Mouse (Mus musculus) gastrocnemius, postnatal 14 days (tissue): ENCODE results near the gene Tmem88. TPM values are rescaled to one million over a fixed set of nuclear protein-coding genes. Genes with fewer than 3 reads are reported as not detected.
A peak's percentile ranks its signal among the peaks of the same experiment; 100 is the strongest.

ENCODE experiments used
- DNase-seq: peaks from one replicate; pipeline ENCODE4 v3.0.0; 2021; ENCODE audit warnings: mixed read lengths
- intact Hi-C: fragments of 180-260 bp; cut with DNase I; formaldehyde crosslinking; loops from one replicate; pipeline ENCODE4 v1.15.1; 2025; ENCODE audit warnings: low total_unique reads
- total RNA-seq, 2 experiments: library from RNA; stranded (reverse); gene quantifications; 2 replicates each; pipeline ENCODE4 v1.2.3; 2021

Tmem88 gene
- total RNA-seq, 2 experiments from 2014 or later, result 12.8 to 15.2 TPM

GRCm38 (mm10) chr11:69369215-69369989, 28.6 kb downstream of the Tmem88 start, which contains the start of gene Chd3:
Chd3 (minus strand) TSS chr11:69369406.
- DNase-seq, result no peak
- intact Hi-C loops, result no loop called here

DNA sequence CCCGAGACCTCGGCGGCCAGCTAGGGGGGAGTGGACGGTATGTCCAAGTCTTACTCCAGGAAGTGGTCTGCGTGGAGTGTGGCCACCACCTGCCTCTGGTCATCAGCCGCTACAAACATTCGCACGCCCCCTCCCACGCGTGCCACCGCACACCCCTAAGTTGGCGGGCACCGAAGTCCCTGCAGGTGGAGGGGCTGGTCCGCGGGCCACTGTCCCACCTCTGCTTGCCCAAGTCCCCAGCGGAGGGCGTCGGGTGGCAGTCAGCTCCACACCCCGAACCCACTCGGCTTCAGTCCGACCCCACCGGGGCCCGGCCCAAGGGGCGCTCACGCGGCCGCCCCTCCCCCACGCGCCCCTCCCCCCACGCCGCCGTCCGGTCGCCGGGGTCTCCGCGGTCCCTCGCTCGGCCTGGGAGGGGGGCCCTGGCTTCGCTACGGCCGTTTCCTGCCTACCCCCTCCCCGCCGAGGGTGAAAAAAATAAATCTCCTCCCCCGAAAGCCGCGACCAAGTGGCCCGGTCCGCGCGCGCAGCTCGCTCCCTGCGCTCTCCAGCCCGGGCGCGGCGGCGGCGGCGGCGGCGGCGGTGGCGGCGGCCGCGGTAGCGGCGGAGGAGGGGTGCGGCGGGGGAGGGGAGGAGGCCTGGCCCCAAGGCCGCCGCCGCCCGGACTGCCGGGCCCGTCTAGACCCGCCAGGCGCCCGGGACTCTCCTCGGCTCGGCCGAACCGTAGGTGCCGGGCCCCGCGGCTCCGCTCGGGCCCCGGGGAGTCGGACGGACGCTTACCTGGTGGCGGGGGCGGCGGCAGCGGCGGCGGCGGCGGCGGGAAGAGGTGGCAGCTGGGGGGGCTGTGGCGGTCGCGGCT, 29.4 kb downstream of the Tmem88 start:
- intact Hi-C loops, result no loop called here
- peak; percentile 52 for DNase-seq

- DNase-seq, result no peak
- intact Hi-C loops, result no loop called here
These were observed 30.2 kb downstream of the Tmem88 start for GRCm38 (mm10) chr11:69367616-69368355.

DNA sequence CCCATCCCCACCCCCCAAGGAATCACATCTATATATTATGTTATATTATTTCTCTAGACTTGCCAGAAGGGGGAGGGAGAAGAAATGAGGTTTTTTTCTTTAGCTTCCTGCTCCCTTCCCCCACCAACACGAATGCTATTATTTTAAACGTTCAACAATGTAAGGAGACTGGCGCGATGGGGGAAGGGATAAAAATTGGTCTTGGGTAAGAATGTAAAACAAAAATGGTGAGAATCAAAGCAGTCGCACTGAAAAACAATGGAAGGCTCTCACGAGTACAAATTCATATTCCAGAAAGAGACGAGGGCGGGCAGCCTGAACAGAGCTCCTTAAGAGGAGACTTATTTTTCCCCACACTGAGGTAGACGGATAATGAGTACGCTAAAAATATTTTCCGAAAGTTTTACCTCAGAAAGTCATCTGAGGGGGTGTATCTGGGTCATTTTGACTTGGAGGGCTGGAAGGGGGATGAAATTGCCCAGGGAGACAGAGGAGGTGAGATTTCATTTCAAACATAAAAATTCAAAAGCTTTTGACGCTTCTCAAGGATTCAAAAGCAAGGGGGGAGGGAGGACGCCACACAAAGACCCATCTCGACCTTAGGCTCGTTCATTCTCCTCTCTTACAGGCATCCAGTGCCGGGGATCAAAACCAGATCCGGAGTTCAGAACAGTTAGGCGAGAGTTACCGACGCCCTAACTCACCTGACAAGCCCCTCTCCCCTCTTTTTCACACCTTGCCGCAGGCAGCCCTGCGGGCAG, 31.0 kb downstream of the Tmem88 start:
- no peak for DNase-seq
- intact Hi-C loops, result no loop called here

- intact Hi-C loops, result no loop called here
- peak; percentile 97 for DNase-seq
These were observed 31.7 kb downstream of the Tmem88 start for GRCm38 (mm10) chr11:69366157-69366854.

DNA sequence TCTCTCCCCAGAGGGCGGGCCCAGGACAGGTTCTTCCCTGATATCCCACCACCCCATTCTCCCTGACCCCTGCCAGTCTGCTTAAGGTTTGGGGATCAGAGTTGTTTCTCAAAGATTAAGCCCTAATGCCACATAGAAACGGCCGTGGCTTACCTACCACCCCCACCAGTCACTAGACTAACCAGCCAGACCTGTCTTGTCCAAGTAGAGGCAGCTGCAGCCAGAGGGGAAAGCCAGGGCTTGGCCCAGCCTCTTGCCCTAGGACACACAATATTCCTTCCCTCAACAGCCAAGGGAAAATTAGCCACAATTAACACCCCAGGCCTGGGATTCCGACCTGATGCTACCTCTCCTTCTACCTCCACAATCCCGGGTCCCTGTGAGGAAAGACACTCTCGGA, 32.3 kb downstream of the Tmem88 start:
- intact Hi-C loops, result no loop called here

DNA sequence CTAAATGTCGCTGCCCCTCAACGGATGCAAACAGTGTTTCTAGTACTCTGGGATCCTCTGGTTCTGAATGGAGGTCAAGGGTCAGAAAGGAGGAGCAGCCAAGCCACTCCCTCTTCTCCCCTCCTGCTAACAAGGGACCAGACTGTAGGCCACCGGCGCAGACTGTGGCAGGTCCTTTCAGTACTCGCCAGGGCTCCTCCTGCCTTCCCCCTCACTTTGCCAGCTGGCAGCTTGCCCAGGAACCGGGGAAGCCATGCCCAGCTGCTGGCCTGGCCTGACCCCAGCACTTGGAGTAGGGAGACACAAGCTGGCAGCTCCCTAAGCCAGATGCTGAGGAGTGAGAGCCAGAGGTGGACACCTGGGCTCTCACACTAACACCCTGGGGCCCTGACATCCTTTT, 33.1 kb downstream of the Tmem88 start:
- DNase-seq, result peak; percentile 98
- intact Hi-C loops, result no loop called here

More for the DNA sequence above, 32.3 kb downstream of the Tmem88 start:
- DNase-seq, result peak; percentile 56

- intact Hi-C loops, result no loop called here
- DNase-seq, result no peak
These were observed 33.7 kb downstream of the Tmem88 start for GRCm38 (mm10) chr11:69364376-69364775.

DNA sequence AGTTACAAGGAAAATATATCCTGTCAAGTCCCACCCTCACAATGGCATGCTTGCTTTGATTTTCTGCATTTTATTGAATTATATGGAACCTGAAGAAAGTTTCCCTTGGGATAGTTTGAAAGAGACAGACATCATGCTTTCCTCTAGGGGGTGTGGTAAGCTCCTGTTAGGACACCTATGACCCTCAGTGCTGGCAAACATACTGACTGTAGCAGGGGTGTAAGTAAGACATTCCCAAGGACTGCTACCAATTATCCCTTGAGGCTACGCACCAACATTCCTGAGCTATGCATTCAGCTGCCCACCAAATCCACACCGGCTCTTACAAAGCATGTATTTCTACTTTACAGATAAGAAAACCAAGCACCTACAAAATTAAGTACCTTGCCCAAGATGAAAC, 35.6 kb downstream of the Tmem88 start:
- intact Hi-C loops, result no loop called here
- no peak for DNase-seq

- intact Hi-C loops, result no loop called here
- DNase-seq, result no peak
These were observed 36.0 kb downstream of the Tmem88 start for GRCm38 (mm10) chr11:69362021-69362420.

GRCm38 (mm10) chr11:69357690-69358089, 40.3 kb downstream of the Tmem88 start:
- peak; percentile 49 for DNase-seq
- intact Hi-C loops, result no loop called here

GRCm38 (mm10) chr11:69356544-69356943, 41.5 kb downstream of the Tmem88 start:
- intact Hi-C loops, result no loop called here
- no peak for DNase-seq

Other genes starting within 250 kb of the Tmem88 start
- gene Alox12b, start 241.2 kb downstream of the Tmem88 start, total RNA-seq, result not detected
- not detected for gene Alox8, start 200.4 kb downstream of the Tmem88 start, total RNA-seq
- not detected for gene Gucy2e, start 161.2 kb downstream of the Tmem88 start, total RNA-seq
- 1 to 10 TPM; 2.5 to 3.2 TPM for gene Cntrob, start 74.5 kb downstream of the Tmem88 start, total RNA-seq
- gene Trappc1, start 74.3 kb downstream of the Tmem88 start, total RNA-seq, result 10 to 100 TPM; 52.3 to 54.1 TPM
- under 1 TPM; 0.18 to 0.24 TPM for gene Kcnab3, start 72.0 kb downstream of the Tmem88 start, total RNA-seq
- under 1 TPM; 0.35 to 0.68 TPM for gene Rnf227, start 57.8 kb downstream of the Tmem88 start, total RNA-seq
- 10 to 100 TPM; 25.5 to 28.7 TPM for gene Chd3, start 28.8 kb downstream of the Tmem88 start, total RNA-seq
- gene Naa38, start 2.7 kb downstream of the Tmem88 start, total RNA-seq, result 10 to 100 TPM; 79.5 to 87.9 TPM
- gene Cyb5d1, start 2.6 kb downstream of the Tmem88 start, total RNA-seq, result 10 to 100 TPM; 19.0 to 20.7 TPM
- 10 to 100 TPM; 30.3 to 31.4 TPM for gene Kdm6b, start 15.4 kb upstream of the Tmem88 start, total RNA-seq
- under 1 TPM; 0.06 to 0.07 TPM for gene Dnah2, start 150.9 kb upstream of the Tmem88 start, total RNA-seq
- gene Efnb3, start 162.0 kb upstream of the Tmem88 start, total RNA-seq, result 1 to 10 TPM in 1 of 2 experiments, under 1 TPM in 1; 0.71 to 1.3 TPM
- gene Wrap53, start 182.0 kb upstream of the Tmem88 start, total RNA-seq, result 1 to 10 TPM; 3.5 to 4.0 TPM
- 10 to 100 TPM; 15.2 to 22.7 TPM for gene Trp53, start 182.1 kb upstream of the Tmem88 start, total RNA-seq
- 100 to 1,000 TPM; 384 to 403 TPM for gene Atp1b2, start 207.7 kb upstream of the Tmem88 start, total RNA-seq
- under 1 TPM; 0.38 to 0.47 TPM for gene Shbg, start 219.7 kb upstream of the Tmem88 start, total RNA-seq
- gene Sat2, start 223.8 kb upstream of the Tmem88 start, total RNA-seq, result 1 to 10 TPM; 4.9 to 5.0 TPM
- 10 to 100 TPM; 55.3 to 66.5 TPM for gene Fxr2, start 234.8 kb upstream of the Tmem88 start, total RNA-seq